Mouse (Mus musculus) myocyte (in vitro differentiated cells): Measurements from ENCODE around the gene Fscn2.

Experiments used
- CEBPB ChIP-seq: IDR thresholded peaks from 2 replicates; pipeline ENCODE4 v1.6.1; 2011; ENCODE audit warnings: mild to moderate bottlenecking, moderate library complexity; ENCODE audit not compliant: poor library complexity, insufficient read depth, severe bottlenecking
- E2F4 ChIP-seq: IDR thresholded peaks from one replicate; pipeline ENCODE4 v1.6.1; 2011; ENCODE audit warnings: mild to moderate bottlenecking, control low read depth, moderate library complexity; ENCODE audit not compliant: insufficient read depth
- MAX ChIP-seq: IDR thresholded peaks from one replicate; pipeline ENCODE4 v1.6.1; 2011; ENCODE audit warnings: low read depth, mild to moderate bottlenecking, control low read depth
- MYOD1 ChIP-seq, 3 experiments: IDR thresholded peaks; one replicate each; pipeline ENCODE4 v1.6.1; 2011; ENCODE audit warnings: control low read depth in 2 of 3, low read depth in 2 of 3, mild to moderate bottlenecking in 2 of 3, moderate library complexity in 1 of 3; ENCODE audit not compliant: insufficient read length in 2 of 3, control insufficient read depth in 1 of 3
- MYOG ChIP-seq, 3 experiments: IDR thresholded peaks; one replicate each; pipeline ENCODE4 v1.6.1; 2011; ENCODE audit warnings: control low read depth in 2 of 3, low read depth in 2 of 3, mild to moderate bottlenecking in 2 of 3; ENCODE audit not compliant: insufficient read length in 2 of 3, control insufficient read depth in 1 of 3, insufficient read depth in 1 of 3
- POLR2A ChIP-seq: IDR thresholded peaks from one replicate; pipeline ENCODE4 v1.6.1; 2011; ENCODE audit warnings: low read depth, mild to moderate bottlenecking, control low read depth, moderate library complexity; ENCODE audit not compliant: insufficient read length
- POLR2AphosphoS2 ChIP-seq: IDR thresholded peaks from one replicate; pipeline ENCODE4 v1.6.1; 2011; ENCODE audit warnings: low read depth, control low read depth; ENCODE audit not compliant: insufficient read length
- REST ChIP-seq: IDR thresholded peaks from one replicate; pipeline ENCODE4 v1.6.1; 2011; ENCODE audit warnings: mild to moderate bottlenecking, control low read depth, moderate library complexity; ENCODE audit not compliant: insufficient read depth, insufficient read length
- SRF ChIP-seq: IDR thresholded peaks from one replicate; pipeline ENCODE4 v1.6.1; 2011; ENCODE audit warnings: low read depth; ENCODE audit not compliant: control insufficient read depth, insufficient read length
- TCF12 ChIP-seq: IDR thresholded peaks from one replicate; pipeline ENCODE4 v1.6.1; 2011; ENCODE audit warnings: mild to moderate bottlenecking, control low read depth; ENCODE audit not compliant: poor library complexity, insufficient read depth, severe bottlenecking
- TCF3 ChIP-seq: IDR thresholded peaks from one replicate; pipeline ENCODE4 v1.6.1; 2011; ENCODE audit warnings: low read depth, control low read depth; ENCODE audit not compliant: insufficient read length
- USF1 ChIP-seq: IDR thresholded peaks from one replicate; pipeline ENCODE4 v1.6.1; 2011; ENCODE audit warnings: low read depth, mild to moderate bottlenecking, control low read depth, moderate library complexity

- TF ChIP-seq POLR2A (no peak), USF1 (no peak), MYOD1 (IDR thresholded peaks at IDR 0.05; ENCODE audit: control insufficient read depth in 1 of 3, insufficient read length in 2 of 3, low read depth in 2 of 3) (no peak), MYOG (IDR thresholded peaks at IDR 0.05; ENCODE audit: control insufficient read depth in 1 of 3, insufficient read depth in 1 of 3, insufficient read length in 2 of 3, low read depth in 2 of 3) (no peak), POLR2AphosphoS2 (no peak), MAX (no peak), CEBPB (no peak), REST (no peak), E2F4 (no peak), TCF3 (no peak), TCF12 (no peak), SRF (no peak)
Observed at GRCm38 (mm10) chr11:120314721-120315415, 46.5 kb upstream of the Fscn2 start.
